Mouse (Mus musculus) heart, adult 11 months (tissue): ENCODE results near the gene AL607142.1.

Source experiments
- DNase-seq: peaks from one replicate; pipeline ENCODE4 v3.0.0; 2022

The AL607142.1 gene

DNA sequence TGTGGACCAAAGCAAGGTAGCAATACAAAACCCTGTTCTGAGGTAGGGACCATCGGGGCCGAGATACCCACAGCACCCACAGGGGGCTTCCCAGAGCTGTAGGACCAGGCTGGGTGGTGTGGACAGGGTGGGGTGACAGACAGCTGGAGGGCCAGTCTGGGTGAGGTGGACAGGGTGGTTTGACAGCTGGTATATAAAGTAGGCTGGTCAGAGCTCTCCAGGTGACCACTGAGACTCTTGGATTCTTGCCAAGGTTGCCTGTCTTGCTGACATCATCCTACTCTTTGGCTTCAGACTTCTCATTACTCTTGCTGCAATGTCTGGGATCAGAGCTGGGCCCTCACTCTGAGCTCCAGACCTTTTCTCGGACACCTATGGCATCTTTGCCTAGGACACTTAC lies 41.6 kb downstream of the AL607142.1 start:
- peak; percentile 72 for DNase-seq

- DNase-seq = peak; percentile 60
Observed at GRCm38 (mm10) chr4:120107787-120108186, 43.0 kb downstream of the AL607142.1 start.

GRCm38 (mm10) chr4:120115516-120115915 lies 50.7 kb downstream of the AL607142.1 start:
- DNase-seq = peak; percentile 81

DNA sequence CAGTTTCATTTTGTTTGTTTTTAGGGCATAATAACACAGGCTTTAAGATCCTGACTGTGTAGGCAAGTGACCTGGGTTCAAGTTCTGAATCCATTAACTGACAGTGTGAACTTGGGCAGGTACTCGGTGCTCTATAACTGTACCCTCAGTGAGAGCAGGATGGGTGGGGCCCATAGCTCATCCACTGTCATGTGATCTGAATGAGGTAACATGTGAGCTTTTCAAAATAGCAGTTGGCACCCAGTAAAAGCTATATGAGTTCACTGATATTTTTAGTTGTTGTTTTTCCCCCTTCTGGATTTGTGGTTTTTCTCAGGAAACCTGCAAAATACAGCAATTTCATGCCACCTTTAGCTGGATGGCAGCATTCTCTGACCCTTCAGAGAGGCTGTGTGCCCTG lies 51.5 kb downstream of the AL607142.1 start:
- no peak for DNase-seq

GRCm38 (mm10) chr4:120120276-120120675 lies 55.5 kb downstream of the AL607142.1 start:
- DNase-seq = peak; percentile 93

GRCm38 (mm10) chr4:120124656-120125055 lies 59.9 kb downstream of the AL607142.1 start:
- DNase-seq = peak; percentile 85

GRCm38 (mm10) chr4:120126047-120126446 lies 61.3 kb downstream of the AL607142.1 start:
- DNase-seq = peak; percentile 95

DNA sequence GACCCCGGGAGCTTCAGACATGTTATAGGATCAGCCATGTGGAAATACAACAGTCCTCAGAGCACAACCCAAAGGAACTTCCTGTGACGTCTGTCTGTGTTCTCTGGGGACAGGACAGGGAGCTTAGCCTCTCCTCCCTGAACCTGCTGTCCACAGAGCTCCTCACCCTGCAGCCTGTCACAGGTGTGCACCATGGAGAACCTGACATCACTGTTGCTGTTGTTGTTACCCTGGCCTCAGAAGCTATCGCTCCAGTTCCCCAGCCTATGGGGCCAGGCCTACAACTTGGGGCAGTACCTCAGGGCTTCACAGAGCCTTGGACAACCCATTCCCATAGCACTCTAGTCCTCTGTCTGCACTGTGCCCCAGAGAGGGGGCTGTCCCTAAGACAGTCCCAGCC lies 62.5 kb downstream of the AL607142.1 start:
- no peak for DNase-seq

DNA sequence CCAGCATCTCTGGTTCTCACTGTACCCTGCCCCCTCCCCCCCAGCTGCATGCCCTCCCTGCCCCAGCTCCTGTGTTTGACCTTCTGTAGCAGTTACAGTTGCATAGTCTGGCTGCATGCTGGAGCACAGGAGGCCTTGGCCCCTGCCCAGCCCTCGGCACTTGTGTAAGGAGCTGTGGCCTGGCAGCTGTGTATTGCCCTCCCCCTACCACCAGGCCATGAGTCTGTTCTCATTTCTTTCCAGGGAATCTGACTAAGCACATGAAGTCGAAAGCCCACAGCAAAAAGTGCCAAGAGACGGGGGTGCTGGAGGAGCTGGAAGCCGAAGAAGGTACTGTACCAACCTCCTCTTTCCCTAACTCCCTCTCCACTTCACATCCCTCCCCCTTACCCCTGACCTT lies 63.2 kb downstream of the AL607142.1 start:
- DNase-seq = peak; percentile 97

DNA sequence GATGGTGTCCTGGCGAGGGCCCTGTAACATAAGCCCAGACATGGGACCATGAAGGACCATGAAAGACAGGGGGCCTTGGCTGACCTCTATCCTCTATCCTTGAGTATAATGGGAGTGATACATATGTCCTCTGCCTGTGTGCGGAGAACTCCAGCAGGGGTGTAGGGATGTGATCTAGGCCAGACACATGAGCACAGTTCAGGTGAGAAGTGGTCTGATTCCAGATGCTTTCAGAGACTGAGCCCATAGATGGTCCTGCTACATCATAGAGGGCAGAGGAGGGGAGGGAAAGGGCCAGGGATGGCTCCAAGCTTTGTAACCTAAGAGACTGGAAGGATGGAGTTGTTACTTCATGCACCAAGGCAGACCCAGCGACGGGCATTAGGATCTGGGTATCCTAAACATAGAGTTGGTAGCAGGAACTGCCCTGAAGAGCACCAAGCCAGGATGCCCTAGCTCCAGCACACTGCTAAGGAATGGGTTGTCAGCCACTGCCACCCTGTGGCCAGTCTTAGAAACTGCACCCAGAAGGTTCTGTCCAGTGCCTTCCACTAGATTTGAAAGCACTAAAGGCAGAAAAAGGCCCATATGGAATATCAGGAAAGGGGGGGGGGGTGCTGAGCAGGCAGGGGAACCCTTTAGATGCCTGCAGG lies 64.6 kb downstream of the AL607142.1 start:
- DNase-seq = peak; percentile 92

DNA sequence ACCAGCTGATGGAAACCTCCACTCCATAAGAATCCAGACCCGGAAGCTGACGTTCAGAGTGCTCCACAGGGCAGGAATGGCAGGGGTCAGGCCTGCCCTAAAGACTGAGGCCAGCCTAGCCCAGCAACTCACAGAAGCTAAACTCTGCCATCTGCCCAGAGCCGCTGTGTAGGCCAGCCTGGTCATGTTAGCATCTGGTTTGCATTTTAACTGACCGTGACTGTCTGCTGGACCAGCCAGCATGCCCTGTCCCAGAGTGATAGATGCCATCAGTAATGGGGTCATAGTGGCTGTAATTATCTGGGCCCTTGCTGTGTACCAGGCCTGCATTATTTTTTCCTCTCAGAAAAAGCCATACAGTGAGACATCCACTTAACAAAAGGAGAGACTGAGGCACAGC lies 66.1 kb downstream of the AL607142.1 start:
- DNase-seq = peak; percentile 83

DNA sequence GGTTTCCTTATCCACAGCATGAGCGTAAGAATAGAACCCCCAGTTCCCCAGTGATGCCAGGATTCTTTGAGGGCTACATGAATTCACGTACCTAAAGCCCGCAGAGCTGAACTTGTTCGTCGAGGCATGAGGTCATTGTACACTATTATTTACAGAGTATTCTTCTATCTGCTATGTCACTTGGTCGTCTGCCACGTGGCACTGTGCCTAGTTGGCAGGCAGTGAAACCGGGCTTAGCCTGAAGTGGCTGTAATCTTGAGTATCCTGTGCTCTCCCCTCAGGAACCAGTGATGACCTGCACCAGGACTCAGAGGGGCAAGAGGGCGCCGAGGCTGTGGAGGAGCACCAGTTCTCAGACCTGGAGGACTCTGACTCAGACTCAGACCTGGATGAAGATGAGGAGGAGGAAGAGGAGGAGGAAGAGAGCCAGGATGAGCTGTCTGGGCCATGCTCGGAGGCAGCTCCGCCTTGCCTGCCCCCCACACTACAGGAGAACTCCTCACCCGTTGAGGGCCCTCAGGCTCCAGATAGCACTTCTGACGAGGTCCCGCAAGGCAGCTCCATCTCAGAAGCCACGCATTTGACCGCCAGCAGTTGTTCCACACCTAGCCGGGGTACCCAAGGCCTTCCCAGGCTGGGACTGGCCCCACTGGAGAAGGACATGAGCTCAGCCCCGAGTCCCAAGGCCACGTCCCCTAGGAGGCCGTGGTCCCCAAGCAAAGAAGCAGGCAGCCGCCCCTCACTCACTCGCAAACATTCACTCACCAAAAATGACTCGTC lies 66.8 kb downstream of the AL607142.1 start:
- peak; percentile 97 for DNase-seq

DNA sequence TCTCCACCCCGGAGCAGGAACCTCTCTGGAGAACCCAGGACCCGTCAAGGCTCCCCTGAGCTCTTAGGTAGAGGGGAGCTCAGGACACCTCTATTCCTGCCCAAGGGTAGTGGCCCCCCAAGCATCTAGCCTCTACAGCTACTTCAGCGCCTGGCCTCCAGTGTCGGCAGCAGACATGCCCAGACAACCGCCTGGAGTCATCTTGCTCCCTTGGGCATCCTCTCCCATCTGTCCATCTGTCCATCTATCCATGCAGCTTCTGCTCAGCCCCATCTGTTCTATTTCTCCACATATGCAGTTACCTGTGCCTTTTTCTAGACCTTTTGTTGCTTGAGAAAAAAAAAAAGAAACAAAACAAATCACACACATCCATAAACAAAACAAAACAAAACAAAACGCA lies 69.4 kb downstream of the AL607142.1 start:
- DNase-seq = no peak

DNA sequence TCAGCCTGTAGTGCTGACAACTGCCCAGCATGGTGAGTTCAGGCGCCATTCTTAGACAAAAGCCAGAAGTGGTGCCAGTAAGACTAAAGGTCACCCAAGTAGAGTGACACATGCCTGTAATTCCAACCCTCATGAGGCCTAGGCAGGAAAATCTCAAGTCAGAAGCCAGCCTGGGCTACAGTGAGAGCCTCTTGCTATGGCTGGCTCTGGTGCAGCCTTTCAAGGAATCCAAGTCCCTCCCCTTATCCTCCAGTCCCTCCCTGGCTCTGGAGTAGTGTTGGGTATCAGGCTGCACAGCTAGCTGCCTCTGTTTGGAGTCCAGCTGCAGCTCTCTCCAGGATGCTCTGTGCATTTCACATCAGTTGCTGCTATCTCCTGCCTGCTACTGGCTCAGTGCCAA lies 77.0 kb downstream of the AL607142.1 start:
- DNase-seq = no peak

DNA sequence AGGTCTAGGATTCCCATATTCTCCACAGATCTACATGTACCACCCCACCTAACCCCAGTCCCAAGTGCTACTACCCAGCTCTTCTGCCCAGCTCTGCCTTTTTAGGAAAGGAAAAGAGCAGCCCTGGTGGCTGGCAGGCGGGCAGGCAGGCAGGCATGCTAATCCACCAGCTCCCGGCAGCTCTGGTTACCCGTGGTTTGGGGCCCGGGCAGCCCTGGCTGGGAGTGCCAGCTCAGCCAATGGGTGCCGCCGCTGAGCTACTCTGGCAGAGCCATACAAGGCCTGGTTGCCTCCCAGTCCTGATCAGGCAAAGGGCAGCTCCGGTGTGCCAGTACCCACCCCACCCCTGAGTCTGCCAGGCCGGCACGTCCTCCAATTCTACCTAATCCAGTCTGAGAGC lies 78.1 kb downstream of the AL607142.1 start:
- no peak for DNase-seq
